Mouse (Mus musculus) heart, embryonic 11.5 days (tissue): Measurements from ENCODE around the gene Nrl. TPM values are rescaled to one million over a fixed set of nuclear protein-coding genes. Genes with fewer than 3 reads are reported as not detected.

Source experiments
- ATAC-seq: fragments of 200-750 bp; cut with Nextera tagmentation; replicated peaks from 2 replicates; pipeline ENCODE4 v1.8.0; 2017; ENCODE audit warnings: moderate library complexity; ENCODE audit not compliant: insufficient number of reproducible peaks, low FRiP score, low TSS enrichment
- H3K27ac ChIP-seq: fragments of 300-500 bp; sonication (generic); 2 replicates; pipeline ENCODE4 v1.5.1; 2014; ENCODE audit warnings: mild to moderate bottlenecking, low read depth, low read length
- H3K27me3 ChIP-seq: fragments of 300-500 bp; sonication (generic); 2 replicates; pipeline ENCODE4 v1.6.1; 2014; ENCODE audit warnings: mild to moderate bottlenecking, low read length, mixed read lengths; ENCODE audit not compliant: control insufficient read depth, insufficient read depth
- H3K36me3 ChIP-seq: fragments of 300-500 bp; sonication (generic); 2 replicates; pipeline ENCODE4 v1.6.1; 2014; ENCODE audit warnings: mild to moderate bottlenecking, low read length, moderate library complexity, mixed read lengths; ENCODE audit not compliant: control insufficient read depth, insufficient read depth
- H3K4me1 ChIP-seq: fragments of 300-500 bp; sonication (generic); 2 replicates; pipeline ENCODE4 v1.6.1; 2014; ENCODE audit warnings: low read length; ENCODE audit not compliant: control insufficient read depth, insufficient read depth
- H3K4me2 ChIP-seq: fragments of 300-500 bp; sonication (generic); 2 replicates; pipeline ENCODE4 v1.6.1; 2014; ENCODE audit warnings: mild to moderate bottlenecking, moderate library complexity
- H3K4me3 ChIP-seq: fragments of 300-500 bp; sonication (generic); 2 replicates; pipeline ENCODE4 v1.5.1; 2014; ENCODE audit warnings: low read depth, low read length
- H3K9ac ChIP-seq: fragments of 300-500 bp; sonication (generic); 2 replicates; pipeline ENCODE4 v1.6.1; 2014; ENCODE audit warnings: mild to moderate bottlenecking, low read depth, low read length, moderate library complexity
- H3K9me3 ChIP-seq: fragments of 300-500 bp; sonication (generic); replicated peaks from 2 replicates; pipeline ENCODE4 v1.6.1; 2016; ENCODE audit warnings: low read length; ENCODE audit not compliant: control insufficient read depth
- WGBS: fragments of 180-500 bp; shearing (Covaris S2); extraction: QIAGEN DNeasy Blood & Tissue Kit; methylation state at CpG from one replicate; pipeline ENCODE4 v1.1.7; 2014; ENCODE audit not compliant: insufficient replicate concordance; 5-methylcytosine and 5-hydroxymethylcytosine counted together
- polyA plus RNA-seq: library from polyadenylated mRNA; unstranded; fragments of >200 nt; fragmentation: Nextera tagmentation; extraction: Ambion mirVana; gene quantifications from 2 replicates; pipeline ENCODE4 v1.2.1, GENCODE M21; 2014

The Nrl gene
- polyA plus RNA-seq, 1 experiment from 2014 or later = not detected

GRCm38 (mm10) chr14:55507801-55508200, 17.0 kb downstream of the Nrl start:
- H3K36me3 ChIP-seq = no peaks in the 10 kb centered on the region
- H3K4me3 ChIP-seq = no peak overlapping the region
- ATAC-seq = no peak
- peaks cover 13% of the 10 kb centered on the region for H3K27me3 ChIP-seq
- WGBS = 48% methylated on average over 7 of the region's 7 CpGs
- H3K4me2 ChIP-seq = no peak overlapping the region
- no peak overlapping the region for H3K27ac ChIP-seq
- no peak overlapping the region for H3K9ac ChIP-seq
- H3K9me3 ChIP-seq = no peaks in the 10 kb centered on the region
- H3K4me1 ChIP-seq = peaks cover 10% of the 10 kb centered on the region

DNA sequence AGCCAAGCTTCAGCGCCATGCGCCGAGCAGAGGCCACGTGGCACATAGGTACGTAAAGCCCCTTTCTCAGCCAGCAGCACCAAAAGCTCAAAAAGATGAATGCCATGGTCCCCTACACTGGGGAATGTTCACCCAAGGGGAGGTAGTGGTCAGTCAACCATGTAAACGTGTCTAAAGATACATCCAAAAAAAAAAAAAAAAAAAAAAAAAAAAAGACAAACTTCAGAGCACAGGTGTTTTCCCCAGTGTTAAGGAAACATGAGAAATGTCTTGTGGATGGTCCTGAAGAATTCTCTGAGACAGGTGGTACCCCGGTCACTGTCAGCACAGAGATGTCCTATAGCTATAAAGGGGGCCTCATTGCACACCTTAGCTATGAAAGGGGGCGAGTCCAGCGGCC, 19.2 kb downstream of the Nrl start:
- H3K4me1 ChIP-seq = peaks cover 4% of the 10 kb centered on the region
- no peak overlapping the region for H3K4me3 ChIP-seq
- peaks cover 3% of the 10 kb centered on the region for H3K27me3 ChIP-seq
- no peak overlapping the region for H3K9ac ChIP-seq
- 85% methylated on average over 9 of the region's 9 CpGs for WGBS
- H3K4me2 ChIP-seq = no peak overlapping the region
- H3K9me3 ChIP-seq = no peaks in the 10 kb centered on the region
- no peaks in the 10 kb centered on the region for H3K36me3 ChIP-seq
- no peak overlapping the region for H3K27ac ChIP-seq
- ATAC-seq = no peak

GRCm38 (mm10) chr14:55497449-55497821, 27.3 kb downstream of the Nrl start:
- H3K4me1 ChIP-seq = peaks cover 12% of the 10 kb centered on the region
- H3K27me3 ChIP-seq = peaks cover 10% of the 10 kb centered on the region
- WGBS = 27% methylated on average over 6 of the region's 6 CpGs
- no peak for ATAC-seq
- H3K9me3 ChIP-seq = no peaks in the 10 kb centered on the region
- H3K27ac ChIP-seq = no peak overlapping the region
- H3K9ac ChIP-seq = no peak overlapping the region
- no peak overlapping the region for H3K4me2 ChIP-seq
- no peaks in the 10 kb centered on the region for H3K36me3 ChIP-seq
- H3K4me3 ChIP-seq = no peak overlapping the region

GRCm38 (mm10) chr14:55496761-55497448, 27.9 kb downstream of the Nrl start:
- Histone ChIP-seq H3K27ac (0 out of 2 replicates have a peak overlapping the region, but pooled peaks have one; percentile 18), H3K9me3 (no peaks in the 10 kb centered on the region), H3K4me2 (peak overlapping the region; percentile 23; the same call in 1 of the 2 replicates), H3K4me1 (peaks cover 12% of the 10 kb centered on the region), H3K36me3 (no peaks in the 10 kb centered on the region), H3K27me3 (peaks cover 10% of the 10 kb centered on the region), H3K4me3 (no peak overlapping the region), H3K9ac (no peak overlapping the region)
- WGBS = 58% methylated on average over 15 of the region's 16 CpGs
- no peak for ATAC-seq

DNA sequence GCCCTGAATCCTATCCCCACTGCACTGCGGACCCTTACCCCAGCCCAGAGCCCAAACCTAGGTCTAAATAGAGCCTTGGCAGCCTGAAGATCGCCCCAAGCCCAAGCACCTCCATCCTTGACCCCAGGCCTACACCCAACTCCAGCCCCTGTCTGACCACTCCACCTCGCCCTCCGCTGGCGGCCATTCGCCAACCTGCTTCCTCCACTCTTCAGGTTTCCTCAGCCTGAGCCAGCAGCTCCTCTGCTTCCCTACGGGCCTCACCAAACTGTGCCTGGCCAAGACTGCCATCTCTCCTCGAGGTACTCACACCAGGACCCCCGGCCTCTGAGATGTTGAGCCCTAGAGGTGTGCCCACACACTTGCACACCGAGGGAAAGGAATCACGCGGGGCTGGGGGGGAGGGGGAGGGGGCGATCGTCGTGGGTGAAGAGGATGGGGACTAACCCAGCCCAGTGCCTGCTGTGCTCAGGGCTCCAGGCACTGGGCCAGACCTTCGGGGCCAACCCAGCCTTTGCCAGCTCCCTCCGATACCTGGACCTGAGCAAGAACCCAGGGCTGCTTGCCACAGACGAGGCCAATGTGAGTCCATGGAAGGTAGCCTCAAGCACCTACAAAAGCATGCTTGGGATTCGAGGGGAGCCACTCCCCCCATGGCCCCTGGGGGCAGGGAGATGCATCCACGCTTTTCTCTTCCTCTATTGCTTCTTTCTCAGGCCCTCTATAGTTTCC, 29.1 kb downstream of the Nrl start:
- Histone ChIP-seq H3K4me3 (no peak overlapping the region), H3K36me3 (no peaks in the 10 kb centered on the region), H3K9ac (no peak overlapping the region), H3K9me3 (no peaks in the 10 kb centered on the region), H3K27me3 (peaks cover 7% of the 10 kb centered on the region), H3K27ac (no peak overlapping the region; the same call in 1 of the 2 replicates), H3K4me1 (peaks cover 16% of the 10 kb centered on the region), H3K4me2 (no peak overlapping the region)
- ATAC-seq = no peak
- 71% methylated on average over 20 of the region's 20 CpGs for WGBS

DNA sequence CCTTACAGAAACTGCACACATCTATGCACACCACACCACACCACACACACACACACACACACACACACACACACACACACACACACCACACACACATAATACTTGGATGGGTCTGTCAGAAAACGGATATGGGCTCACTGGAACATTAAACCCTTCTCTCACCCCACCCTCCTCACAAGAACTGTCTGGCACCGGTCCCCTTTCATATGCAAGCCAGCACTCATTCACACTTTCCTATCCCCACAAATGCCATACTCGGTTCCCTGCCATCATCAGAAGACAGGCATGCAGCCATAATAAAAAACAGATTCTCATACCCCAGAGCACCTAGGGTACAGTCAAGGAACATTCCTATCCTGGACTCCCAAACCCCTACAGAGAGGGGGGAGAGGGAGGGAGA, 32.7 kb downstream of the Nrl start:
- Histone ChIP-seq H3K27ac (no peak overlapping the region), H3K36me3 (no peaks in the 10 kb centered on the region), H3K9me3 (no peaks in the 10 kb centered on the region), H3K4me1 (peaks cover 16% of the 10 kb centered on the region), H3K27me3 (0 out of 2 replicates have a peak, but pooled peaks cover 2% of the 10 kb centered on the region), H3K4me2 (peak overlapping the region; percentile 99; the same call in 1 of the 2 replicates), H3K9ac (no peak overlapping the region), H3K4me3 (no peak overlapping the region)
- no peak for ATAC-seq
- WGBS = 38% methylated on average over 3 of the region's 3 CpGs

GRCm38 (mm10) chr14:55491291-55491833, 33.4 kb downstream of the Nrl start:
- WGBS = under 1% methylated on average over 28 of the region's 30 CpGs
- H3K4me2 ChIP-seq = peak overlapping the region; percentile 99
- H3K4me3 ChIP-seq = peak overlapping the region; percentile 76
- H3K4me1 ChIP-seq = peaks cover 10% of the 10 kb centered on the region
- H3K36me3 ChIP-seq = no peaks in the 10 kb centered on the region
- H3K27me3 ChIP-seq = 0 out of 2 replicates have a peak, but pooled peaks cover 2% of the 10 kb centered on the region
- H3K9me3 ChIP-seq = no peaks in the 10 kb centered on the region
- peak overlapping the region; percentile 29; the same call in 1 of the 2 replicates for H3K27ac ChIP-seq
- peak overlapping the region; percentile 71 for H3K9ac ChIP-seq
- ATAC-seq = peak; percentile 79

DNA sequence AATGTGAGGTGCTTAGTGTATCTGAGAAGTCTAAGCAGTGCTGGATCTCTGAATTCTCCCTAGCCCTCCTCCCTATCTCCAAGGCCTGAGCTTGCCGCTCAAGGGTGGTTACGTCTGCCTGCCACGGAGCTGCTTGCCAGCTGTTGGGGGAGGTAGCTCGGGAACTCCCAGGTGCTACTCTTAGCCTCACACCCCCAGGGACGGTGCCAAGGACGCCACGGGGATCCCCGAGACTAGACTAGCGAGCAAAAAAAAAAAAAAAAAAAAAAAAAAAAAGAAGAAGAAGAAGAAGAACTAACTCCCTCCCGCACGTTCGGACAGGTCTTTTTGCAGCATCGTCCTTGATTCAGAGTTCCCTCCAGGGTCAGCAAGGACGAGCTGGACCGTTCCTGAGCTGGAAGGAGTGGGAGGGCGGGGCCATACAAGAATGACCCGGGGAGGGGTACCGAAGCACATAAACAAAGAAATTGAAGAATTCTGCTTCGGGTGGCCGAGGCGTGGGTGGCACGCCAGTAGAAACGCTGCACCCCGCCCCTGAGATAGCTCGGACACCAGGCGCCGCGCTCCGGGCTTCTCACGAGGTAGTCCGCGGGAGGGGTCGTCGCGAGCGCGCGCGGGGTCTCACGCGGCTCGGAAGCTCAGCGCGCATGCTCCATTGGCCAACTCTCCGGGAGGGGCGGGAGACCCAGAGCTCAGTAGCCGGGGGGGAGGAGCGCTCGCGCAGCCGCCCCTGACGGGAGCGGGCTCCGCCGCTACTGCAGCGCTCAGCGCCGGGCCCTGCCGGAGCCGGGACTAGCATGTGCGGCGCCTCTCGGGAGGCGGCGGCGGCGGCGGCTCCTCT, 34.2 kb downstream of the Nrl start, which contains the start of gene Carmil3:
TSS of gene Carmil3 (plus strand) at position 291 of the 841 bp plus-strand sequence.
- Histone ChIP-seq H3K36me3 (no peaks in the 10 kb centered on the region), H3K9ac (peak within 1 kb of the TSS; percentile 71), H3K9me3 (no peaks in the 10 kb centered on the region), H3K4me1 (peaks cover 4% of the 10 kb centered on the region; the same call in 1 of the 2 replicates), H3K4me3 (peak within 1 kb of the TSS; percentile 76), H3K27me3 (0 out of 2 replicates have a peak, but pooled peaks cover 2% of the 10 kb centered on the region), H3K27ac (peak within 1 kb of the TSS; percentile 29; the same call in 1 of the 2 replicates), H3K4me2 (peak within 1 kb of the TSS; percentile 99)
- ATAC-seq = peak; percentile 74
- under 1% methylated on average over 68 of the region's 68 CpGs for WGBS
